Mouse (Mus musculus): Measurements from ENCODE around the gene Tmem91. TPM values are rescaled to one million over a fixed set of nuclear protein-coding genes. Genes with fewer than 3 reads are reported as not detected.

Gene Tmem91
- polyA plus RNA-seq, 1 experiment from 2014 or later: 17.0 TPM

GRCm38 (mm10) chr7:25710519-25711130, 35.7 kb upstream of the Tmem91 start:
- Histone ChIP-seq H3K4me2 (replicated peaks) (no peak overlapping the region), H3K4me3 (no peak overlapping the region), H3K36me3 (peaks cover 36% of the 10 kb centered on the region), H3K9me3 (no peaks in the 10 kb centered on the region), H3K9ac (replicated peaks) (no peak overlapping the region), H3K27ac (replicated peaks) (no peak overlapping the region), H3K4me1 (peaks cover 8% of the 10 kb centered on the region), H3K27me3 (no peaks in the 10 kb centered on the region)
- peak; percentile 36; the same call in 1 of the 2 replicates for ATAC-seq (replicated peaks)
- 5% methylated on average over 7 of the region's 7 CpGs for WGBS

DNA sequence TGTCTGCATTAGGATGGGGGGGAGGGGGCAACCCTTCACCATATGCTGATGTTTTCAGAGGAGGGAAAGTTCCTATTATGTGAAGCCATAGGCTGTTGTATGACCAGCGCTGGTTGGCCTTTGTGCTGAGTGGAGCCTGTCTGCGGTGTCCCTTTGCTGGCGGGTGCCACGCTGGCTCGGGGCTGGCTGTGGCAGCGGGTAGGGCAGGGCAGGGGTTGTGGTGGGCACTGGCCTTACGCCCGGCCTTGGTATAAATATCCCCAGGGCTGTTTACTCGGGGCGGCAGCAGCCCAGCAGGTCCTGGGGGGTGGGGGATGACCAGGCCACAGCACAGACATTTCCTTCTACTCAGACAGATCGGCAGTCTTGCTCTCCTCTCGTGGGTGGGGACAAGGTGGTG, 35.0 kb upstream of the Tmem91 start:
- no peaks in the 10 kb centered on the region for H3K27me3 ChIP-seq
- H3K36me3 ChIP-seq: peaks cover 29% of the 10 kb centered on the region
- no peak overlapping the region for H3K4me3 ChIP-seq
- 14% methylated on average over 12 of the region's 12 CpGs for WGBS
- H3K4me2 ChIP-seq (replicated peaks): no peak overlapping the region
- no peaks in the 10 kb centered on the region for H3K9me3 ChIP-seq
- no peak overlapping the region for H3K9ac ChIP-seq (replicated peaks)
- 0 out of 2 replicates have a peak, but pooled peaks have one; percentile 30 for ATAC-seq (replicated peaks)
- no peak overlapping the region for H3K27ac ChIP-seq (replicated peaks)
- H3K4me1 ChIP-seq: peaks cover 8% of the 10 kb centered on the region

DNA sequence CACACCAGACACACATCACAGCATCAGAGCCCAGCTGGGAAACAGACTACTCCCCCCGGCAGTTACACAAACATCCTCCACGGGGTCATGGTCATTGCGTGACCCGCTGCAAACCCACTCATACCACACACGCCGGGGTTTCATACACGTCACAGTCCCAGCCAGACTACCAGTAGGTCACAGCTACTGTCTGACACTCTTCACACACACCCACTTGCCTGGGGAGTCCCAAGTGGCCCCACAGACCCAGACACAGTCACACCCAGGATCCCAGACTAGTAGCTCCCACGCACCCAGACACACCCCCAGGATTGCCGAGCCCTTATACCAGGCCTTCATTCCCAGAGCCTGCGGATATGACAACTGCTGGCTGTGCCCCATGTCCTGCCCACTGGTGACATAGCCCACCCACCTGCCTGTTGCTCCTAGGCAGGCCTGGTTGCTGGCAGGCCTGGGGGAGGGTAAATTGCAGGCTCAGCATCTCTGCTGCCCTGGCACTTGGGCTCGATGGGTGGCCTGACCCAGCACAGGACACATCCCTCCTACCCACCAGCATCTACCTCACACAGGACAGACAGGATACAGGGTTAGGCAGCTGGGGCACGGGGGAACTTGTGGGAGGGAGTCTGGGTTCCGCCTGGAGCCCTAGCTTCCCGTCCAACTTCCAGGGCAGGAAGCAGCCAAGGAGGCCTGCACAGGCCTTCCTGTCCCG, 32.8 kb upstream of the Tmem91 start:
- H3K4me3 ChIP-seq: no peak overlapping the region
- no peak for ATAC-seq (replicated peaks)
- 68% methylated on average over 15 of the region's 15 CpGs for WGBS
- H3K27me3 ChIP-seq: peaks cover 5% of the 10 kb centered on the region; the same call in 1 of the 2 replicates
- no peak overlapping the region for H3K27ac ChIP-seq (replicated peaks)
- no peak overlapping the region for H3K9ac ChIP-seq (replicated peaks)
- H3K4me1 ChIP-seq: peaks cover 12% of the 10 kb centered on the region
- H3K9me3 ChIP-seq: no peaks in the 10 kb centered on the region
- H3K36me3 ChIP-seq: peaks cover 7% of the 10 kb centered on the region
- H3K4me2 ChIP-seq (replicated peaks): no peak overlapping the region

DNA sequence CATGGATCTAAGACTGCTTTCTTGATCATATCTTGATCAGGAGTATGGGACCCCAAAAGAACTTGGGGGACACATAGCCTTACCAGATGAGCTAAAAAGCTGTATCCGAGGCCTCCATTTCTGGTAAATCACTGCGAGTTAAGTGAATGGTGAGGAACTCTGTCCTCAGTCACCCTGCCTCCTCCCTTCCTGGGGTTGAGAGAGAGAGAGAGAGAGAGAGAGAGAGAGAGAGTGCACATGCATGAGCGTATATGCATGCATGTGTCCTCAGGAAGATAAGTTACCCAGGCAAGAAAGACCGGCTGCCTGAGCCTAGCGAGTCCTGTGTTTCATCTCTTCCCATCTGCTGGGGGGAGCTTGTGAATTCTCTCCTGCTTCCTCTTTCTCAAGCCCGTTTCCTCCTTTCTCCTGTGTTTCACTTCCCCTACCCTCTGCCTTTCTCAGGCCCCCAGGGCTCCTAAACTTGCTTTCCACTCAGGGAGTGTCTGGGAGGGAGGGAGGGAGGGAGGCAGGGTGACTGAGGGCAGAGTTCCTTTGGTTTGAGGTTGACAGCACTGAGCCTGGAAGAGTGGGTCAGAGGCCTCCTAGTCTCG, 31.7 kb upstream of the Tmem91 start:
- no peak overlapping the region for H3K27ac ChIP-seq (replicated peaks)
- 63% methylated on average over 7 of the region's 7 CpGs for WGBS
- peaks cover 12% of the 10 kb centered on the region for H3K4me1 ChIP-seq

GRCm38 (mm10) chr7:25705801-25706251, 30.9 kb upstream of the Tmem91 start:
- Histone ChIP-seq H3K9ac (replicated peaks) (no peak overlapping the region), H3K9me3 (0 out of 2 replicates have a peak, but pooled peaks cover 5% of the 10 kb centered on the region), H3K4me1 (peaks cover 12% of the 10 kb centered on the region), H3K27ac (replicated peaks) (no peak overlapping the region), H3K4me2 (replicated peaks) (no peak overlapping the region), H3K4me3 (no peak overlapping the region), H3K27me3 (peaks cover 5% of the 10 kb centered on the region; the same call in 1 of the 2 replicates), H3K36me3 (no peaks in the 10 kb centered on the region)
- ATAC-seq (replicated peaks): no peak
- WGBS: 59% methylated on average over 6 of the region's 6 CpGs

More for the DNA sequence above, 31.7 kb upstream of the Tmem91 start:
- H3K4me3 ChIP-seq: no peak overlapping the region
- 0 out of 2 replicates have a peak, but pooled peaks cover 5% of the 10 kb centered on the region for H3K9me3 ChIP-seq
- no peaks in the 10 kb centered on the region for H3K36me3 ChIP-seq
- ATAC-seq (replicated peaks): no peak
- H3K4me2 ChIP-seq (replicated peaks): no peak overlapping the region
- H3K9ac ChIP-seq (replicated peaks): no peak overlapping the region
- H3K27me3 ChIP-seq: peaks cover 5% of the 10 kb centered on the region; the same call in 1 of the 2 replicates

- ATAC-seq (replicated peaks): peak; percentile 51
- Histone ChIP-seq H3K4me1 (peaks cover 5% of the 10 kb centered on the region), H3K27ac (replicated peaks) (no peak overlapping the region), H3K4me3 (peak overlapping the region; percentile 38), H3K9ac (replicated peaks) (peak overlapping the region; percentile 34), H3K9me3 (0 out of 2 replicates have a peak, but pooled peaks cover 5% of the 10 kb centered on the region), H3K36me3 (no peaks in the 10 kb centered on the region), H3K27me3 (peaks cover 5% of the 10 kb centered on the region; the same call in 1 of the 2 replicates), H3K4me2 (replicated peaks) (peak overlapping the region; percentile 59)
- 3% methylated on average over 36 of the region's 37 CpGs for WGBS
Measured at GRCm38 (mm10) chr7:25704716-25705364, 29.9 kb upstream of the Tmem91 start.

DNA sequence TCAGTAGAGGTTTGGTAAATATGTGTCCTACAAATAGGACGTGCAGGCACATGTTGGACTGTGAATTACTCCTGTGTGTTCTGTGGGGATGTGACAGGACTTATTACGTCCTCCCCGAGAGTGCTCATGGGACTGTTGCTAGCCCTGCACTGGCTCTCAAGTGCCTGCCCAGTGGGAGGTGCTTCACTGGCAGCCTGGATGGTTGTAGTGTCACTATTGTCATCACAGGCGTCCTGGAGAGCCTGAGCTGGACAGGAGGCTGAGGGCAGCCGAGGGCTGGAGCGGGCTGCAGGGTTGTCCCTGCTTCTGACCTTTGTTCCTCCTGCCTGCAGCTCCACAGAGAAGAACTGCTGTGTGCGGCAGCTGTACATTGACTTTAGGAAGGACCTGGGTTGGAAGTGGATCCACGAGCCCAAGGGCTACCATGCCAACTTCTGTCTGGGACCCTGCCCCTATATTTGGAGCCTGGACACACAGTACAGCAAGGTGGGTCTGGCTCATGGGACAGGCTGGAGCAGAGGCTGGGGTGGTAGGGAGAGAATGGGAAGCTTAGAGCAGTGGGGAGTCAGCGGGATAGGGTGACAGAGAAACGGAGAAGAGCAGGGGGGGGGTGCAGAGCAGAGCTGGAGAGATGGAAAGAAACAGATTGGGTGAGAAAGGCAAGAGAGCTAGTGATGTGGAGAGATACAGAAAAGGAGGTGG, 29.0 kb upstream of the Tmem91 start:
- Histone ChIP-seq H3K27me3 (peaks cover 5% of the 10 kb centered on the region; the same call in 1 of the 2 replicates), H3K4me1 (peaks cover 5% of the 10 kb centered on the region), H3K9me3 (0 out of 2 replicates have a peak, but pooled peaks cover 5% of the 10 kb centered on the region), H3K4me3 (peak overlapping the region; percentile 38; the same call in 1 of the 2 replicates), H3K27ac (replicated peaks) (no peak overlapping the region), H3K36me3 (no peaks in the 10 kb centered on the region), H3K4me2 (replicated peaks) (peak overlapping the region; percentile 59), H3K9ac (replicated peaks) (no peak overlapping the region)
- ATAC-seq (replicated peaks): peak; percentile 38
- 22% methylated on average over 10 of the region's 10 CpGs for WGBS

- H3K36me3 ChIP-seq: no peaks in the 10 kb centered on the region
- no peak overlapping the region for H3K9ac ChIP-seq (replicated peaks)
- H3K4me2 ChIP-seq (replicated peaks): no peak overlapping the region
- H3K4me1 ChIP-seq: peaks cover 5% of the 10 kb centered on the region
- ATAC-seq (replicated peaks): no peak
- 0 out of 2 replicates have a peak, but pooled peaks cover 5% of the 10 kb centered on the region for H3K9me3 ChIP-seq
- H3K27me3 ChIP-seq: peaks cover 5% of the 10 kb centered on the region; the same call in 1 of the 2 replicates
- H3K27ac ChIP-seq (replicated peaks): no peak overlapping the region
- H3K4me3 ChIP-seq: no peak overlapping the region
- 99% methylated on average over 2 of the region's 2 CpGs for WGBS
Measured at GRCm38 (mm10) chr7:25702350-25702749, 27.4 kb upstream of the Tmem91 start.

- no peak overlapping the region for H3K27ac ChIP-seq (replicated peaks)
- H3K4me2 ChIP-seq (replicated peaks): no peak overlapping the region
- H3K9ac ChIP-seq (replicated peaks): no peak overlapping the region
- peaks cover 5% of the 10 kb centered on the region; the same call in 1 of the 2 replicates for H3K27me3 ChIP-seq
- H3K4me3 ChIP-seq: no peak overlapping the region
- 0 out of 2 replicates have a peak, but pooled peaks cover 5% of the 10 kb centered on the region for H3K9me3 ChIP-seq
- 78% methylated on average over 12 of the region's 12 CpGs for WGBS
- peaks cover 5% of the 10 kb centered on the region for H3K4me1 ChIP-seq
- no peaks in the 10 kb centered on the region for H3K36me3 ChIP-seq
- ATAC-seq (replicated peaks): no peak
Measured at GRCm38 (mm10) chr7:25700732-25701131, 25.8 kb upstream of the Tmem91 start.

DNA sequence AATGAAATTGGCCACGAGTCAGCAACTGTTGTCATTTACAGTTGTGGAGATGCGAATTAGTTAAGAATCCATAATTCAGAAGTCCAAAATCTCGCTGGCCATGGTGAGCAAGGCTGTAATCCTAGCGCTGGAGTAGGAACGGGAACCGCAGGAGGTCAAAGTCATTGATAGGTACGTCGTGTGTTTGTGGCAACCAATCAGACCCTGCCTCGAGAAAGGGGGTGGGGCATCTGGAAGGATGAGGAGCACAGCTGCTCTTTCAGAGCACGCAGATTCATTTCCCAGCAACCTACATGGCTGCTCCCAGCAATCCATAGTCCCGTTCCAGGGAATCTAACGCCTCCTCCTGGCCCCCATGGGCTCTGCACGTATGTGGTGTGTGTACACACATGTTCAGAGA, 24.9 kb upstream of the Tmem91 start:
- Histone ChIP-seq H3K9ac (replicated peaks) (no peak overlapping the region), H3K4me3 (no peak overlapping the region), H3K4me2 (replicated peaks) (no peak overlapping the region), H3K27me3 (peaks cover 5% of the 10 kb centered on the region; the same call in 1 of the 2 replicates), H3K36me3 (no peaks in the 10 kb centered on the region), H3K27ac (replicated peaks) (no peak overlapping the region), H3K4me1 (peaks cover 5% of the 10 kb centered on the region), H3K9me3 (0 out of 2 replicates have a peak, but pooled peaks cover 5% of the 10 kb centered on the region)
- no peak for ATAC-seq (replicated peaks)
- 62% methylated on average over 13 of the region's 13 CpGs for WGBS

DNA sequence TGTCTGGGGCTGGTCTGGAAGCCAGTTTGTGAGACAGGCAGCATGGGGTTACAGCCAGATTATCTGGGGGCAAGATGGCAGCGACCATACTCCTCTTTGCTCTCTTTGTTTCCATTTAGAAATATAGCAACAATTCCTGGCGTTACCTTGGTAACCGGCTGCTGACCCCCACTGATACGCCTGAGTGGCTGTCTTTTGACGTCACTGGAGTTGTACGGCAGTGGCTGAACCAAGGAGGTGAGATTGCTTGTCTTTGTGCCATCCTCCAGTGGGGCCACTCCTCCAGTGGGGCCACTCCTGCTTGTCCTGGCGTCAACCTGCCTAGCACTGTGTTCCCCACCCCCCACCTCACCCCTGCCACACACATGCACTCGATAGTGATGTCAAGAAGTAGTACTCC, 19.1 kb upstream of the Tmem91 start:
- no peaks in the 10 kb centered on the region for H3K36me3 ChIP-seq
- peaks cover 4% of the 10 kb centered on the region for H3K4me1 ChIP-seq
- no peak overlapping the region for H3K4me2 ChIP-seq (replicated peaks)
- no peak overlapping the region for H3K9ac ChIP-seq (replicated peaks)
- WGBS: 46% methylated on average over 8 of the region's 8 CpGs
- H3K4me3 ChIP-seq: no peak overlapping the region
- no peak overlapping the region for H3K27ac ChIP-seq (replicated peaks)
- peak; percentile 29; the same call in 1 of the 2 replicates for ATAC-seq (replicated peaks)
- H3K27me3 ChIP-seq: peaks cover 28% of the 10 kb centered on the region
- H3K9me3 ChIP-seq: no peaks in the 10 kb centered on the region

Measured in forebrain, embryonic 15.5 days (tissue).